Mouse (Mus musculus) gastrocnemius, postnatal 25 days (tissue): ENCODE measurements around the gene Efcab2. TPM values are rescaled to one million over a fixed set of nuclear protein-coding genes. Genes with fewer than 3 reads are reported as not detected.

Source experiments
- microRNA-seq, 2 experiments: library from miRNA; unstranded; fragments of <30 nt; microRNA quantifications; one replicate each; pipeline ENCODE4 v1.2.0; 2021; ENCODE audit warnings: borderline replicate concordance in 2 of 2
- total RNA-seq, 2 experiments: library from RNA; stranded (reverse); gene quantifications; 1 replicate in 1 of 2; 2 replicates in 1 of 2; pipeline ENCODE4 v1.2.3; 2021

Gene Efcab2
- total RNA-seq, 2 experiments from 2014 or later, result 10.7 to 12.1 TPM

Small RNA genes within 50 kb of the gene (microRNA-seq; reads per million reads assigned to microRNA genes)
- gene Gm27458, result 0 reads per million in 2 experiments

Other genes with a start within 250 kb of the Efcab2 start
- gene Desi2, start 218.7 kb upstream of the Efcab2 start, total RNA-seq, result 10 to 100 TPM; 28.7 to 32.2 TPM
- 10 to 100 TPM; 30.1 to 32.9 TPM for gene Cox20, start 87.0 kb upstream of the Efcab2 start, total RNA-seq
- 100 to 1,000 TPM; 105 to 116 TPM for gene Hnrnpu, start 68.3 kb upstream of the Efcab2 start, total RNA-seq
- 1 to 10 TPM; 1.4 to 2.9 TPM for gene Kif26b, start 123.0 kb downstream of the Efcab2 start, total RNA-seq